Mouse (Mus musculus): ENCODE results near the gene Bbc3. TPM values are rescaled to one million over a fixed set of nuclear protein-coding genes. Genes with fewer than 3 reads are reported as not detected.

Bbc3 gene
- total and polyA plus RNA-seq, 3 experiments = 23.2 to 61.7 (median 23.3) TPM

GRCm38 (mm10) chr7:16311453-16312004 is 3.3 kb downstream of the Bbc3 start:
- in situ Hi-C loops (cut with MboI; ENCODE audit: low pct_ligation_motif_present, low pct_unique_long_range_greater_than_20kb, low sequenced_read_pairs) = no loop called here
- DNase-seq (ENCODE audit: extremely low read depth) = peak; percentile 54
- TF ChIP-seq MEF2A (IDR thresholded peaks at IDR 0.05; ENCODE audit: borderline replicate concordance, low read depth, low read length) (no peak), MXI1 (IDR thresholded peaks at IDR 0.05; ENCODE audit: low read depth, low read length) (peak; percentile 84; the same call in 1 of the 2 replicates), POLR2A (IDR thresholded peaks at IDR 0.05; ENCODE audit: low read depth, low read length) (0 out of 2 replicates have a peak, but pooled peaks have one; percentile 20), ELF1 (IDR thresholded peaks at IDR 0.05; ENCODE audit: low read depth, low read length) (no peak), SIN3A (IDR thresholded peaks at IDR 0.05; ENCODE audit: low read length) (peak; percentile 66), JUND (conservative IDR thresholded peaks at IDR 0.05; ENCODE audit: low read depth, low read length) (no peak)
- Histone ChIP-seq H3K9ac (ENCODE audit: insufficient read depth, low read depth) (peak overlapping the region; percentile 100), H3K9me3 (replicated peaks; ENCODE audit: low read length) (no peaks in the 10 kb centered on the region), H3K36me3 (replicated peaks in 1 of 2; ENCODE audit: control insufficient read depth in 1 of 2, insufficient read depth in 1 of 2, low read length in 1 of 2) (peaks cover 15 to 26% of the 10 kb centered on the region in 2 experiments), H3K4me2 (ENCODE audit: insufficient read depth, low read depth, poor library complexity, severe bottlenecking) (peak overlapping the region; percentile 65), H3K4me1 (ENCODE audit: control insufficient read depth in 1 of 2, insufficient read depth in 2 of 2) (peaks cover 10 to 39% of the 10 kb centered on the region in 2 experiments), H3K79me2 (replicated peaks; ENCODE audit: control insufficient read depth, extremely low read depth, insufficient read depth, poor library complexity, severe bottlenecking) (peaks cover 38% of the 10 kb centered on the region), H3K27ac (ENCODE audit: insufficient read depth, low read depth) (peak overlapping the region; percentile 96), H3K4me3 (replicated peaks in 1 of 3; ENCODE audit: low read depth in 2 of 3, low read length in 2 of 3, poor library complexity in 1 of 3) (peak overlapping the region; percentile 98 to 100 (median 99)), H3K27me3 (replicated peaks) (no peaks in the 10 kb centered on the region)
- dilution Hi-C loops (cut with MboI; ENCODE audit: extremely low pct_ligation_motif_present, extremely low pct_unique_long_range_greater_than_20kb, low sequenced_read_pairs) = no loop called here

GRCm38 (mm10) chr7:16312011-16312671 is 3.9 kb downstream of the Bbc3 start:
- no peak for DNase-seq (ENCODE audit: extremely low read depth)
- Histone ChIP-seq H3K27ac (ENCODE audit: insufficient read depth, low read depth) (peak overlapping the region; percentile 96), H3K9ac (ENCODE audit: insufficient read depth, low read depth) (peak overlapping the region; percentile 100), H3K79me2 (replicated peaks; ENCODE audit: control insufficient read depth, extremely low read depth, insufficient read depth, poor library complexity, severe bottlenecking) (peaks cover 38% of the 10 kb centered on the region), H3K4me2 (ENCODE audit: insufficient read depth, low read depth, poor library complexity, severe bottlenecking) (peak overlapping the region; percentile 65), H3K4me3 (replicated peaks in 1 of 3; ENCODE audit: low read depth in 2 of 3, low read length in 2 of 3, poor library complexity in 1 of 3) (peak overlapping the region; percentile 98 to 100 (median 99)), H3K4me1 (ENCODE audit: control insufficient read depth in 1 of 2, insufficient read depth in 2 of 2) (peaks cover 10 to 33% of the 10 kb centered on the region in 2 experiments), H3K36me3 (replicated peaks in 1 of 2; ENCODE audit: control insufficient read depth in 1 of 2, insufficient read depth in 1 of 2, low read length in 1 of 2) (peaks cover 21 to 32% of the 10 kb centered on the region in 2 experiments), H3K27me3 (replicated peaks) (no peaks in the 10 kb centered on the region), H3K9me3 (replicated peaks; ENCODE audit: low read length) (no peaks in the 10 kb centered on the region)
- in situ Hi-C loops (cut with MboI; ENCODE audit: low pct_ligation_motif_present, low pct_unique_long_range_greater_than_20kb, low sequenced_read_pairs) (no loop called here), dilution Hi-C loops (cut with MboI; ENCODE audit: extremely low pct_ligation_motif_present, extremely low pct_unique_long_range_greater_than_20kb, low sequenced_read_pairs) (no loop called here)
- no peak for TF ChIP-seq MEF2A (IDR thresholded peaks at IDR 0.05; ENCODE audit: borderline replicate concordance, low read depth, low read length)
- TF ChIP-seq RCOR1 (conservative IDR thresholded peaks at IDR 0.05; ENCODE audit: low read depth, low read length) = no peak
- TF ChIP-seq ELF1 (IDR thresholded peaks at IDR 0.05; ENCODE audit: low read depth, low read length) = 0 out of 2 replicates have a peak, but pooled peaks have one; percentile 11
- TF ChIP-seq MYC (IDR thresholded peaks at IDR 0.05; ENCODE audit: low read depth, low read length) = no peak
- TF ChIP-seq PAX5 (IDR thresholded peaks at IDR 0.05; ENCODE audit: low read length) = no peak
- TF ChIP-seq SMC3 (IDR thresholded peaks at IDR 0.05; ENCODE audit: low read depth, low read length) = no peak
- TF ChIP-seq TBP (conservative IDR thresholded peaks at IDR 0.05; ENCODE audit: low read depth, low read length) = no peak
- 0 out of 2 replicates have a peak, but pooled peaks have one; percentile 33 for TF ChIP-seq MXI1 (IDR thresholded peaks at IDR 0.05; ENCODE audit: low read depth, low read length)
- TF ChIP-seq POLR2AphosphoS2 (IDR thresholded peaks at IDR 0.05; ENCODE audit: low read depth, low read length) = no peak; the same call in 1 of the 2 replicates
- TF ChIP-seq KAT2A (IDR thresholded peaks at IDR 0.05; ENCODE audit: insufficient replicate concordance, low read length) = no peak
- TF ChIP-seq MAX (IDR thresholded peaks at IDR 0.05; ENCODE audit: low read length) = no peak
- TF ChIP-seq USF2 (conservative IDR thresholded peaks at IDR 0.05; ENCODE audit: low read depth, low read length) = no peak

Data from CH12.LX (cell line).